In the genomic region with DNA sequence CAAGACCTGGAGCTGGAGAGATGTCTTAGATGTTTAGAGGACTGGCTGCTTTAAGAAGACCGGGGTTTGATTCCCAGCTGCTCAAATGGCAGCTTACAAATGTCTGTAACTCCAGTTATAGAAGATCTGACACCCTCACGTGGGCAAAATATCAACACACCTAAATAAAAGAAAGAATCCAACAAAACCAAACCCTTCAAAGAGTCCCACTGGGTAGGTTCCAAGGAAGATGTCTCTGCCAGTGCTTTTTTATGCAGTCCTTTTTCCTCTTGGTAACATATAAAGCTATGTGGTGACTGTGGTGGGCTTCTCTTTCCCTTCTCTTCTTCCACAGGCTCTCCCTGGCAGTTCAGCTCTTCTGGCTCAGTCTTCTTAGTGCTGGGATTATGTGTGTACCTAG, we compare ENCODE assay signal across 15 mouse cellular contexts. TPM values are rescaled to one million over a fixed set of nuclear protein-coding genes. Genes with fewer than 3 reads are reported as not detected.
DNase-seq lines count a peak whose midpoint lies in the region; ATAC-seq and TF ChIP-seq lines count a peak whose summit lies in the region.
"Had no signal": no experiment of that assay in that cellular context is flagged by ENCODE, and none has a peak within 500 bp of the region (broad histone marks: within the 10 kb centered on the region; RNA-seq: fewer than 3 reads in every experiment).

No protein-coding gene starts in this region.

- TF ChIP-seq EP300 in heart, adult 2 months (IDR thresholded peaks at IDR 0.05; ENCODE audit: insufficient read depth, low read depth, low read length), result no peak

- no peaks in the 10 kb centered on the region for H3K27me3 ChIP-seq in forebrain, embryonic 10.5 days (ENCODE audit: poor library complexity, severe bottlenecking)
- no peaks in the 10 kb centered on the region for H3K27me3 ChIP-seq in forebrain, embryonic 16.5 days (replicated peaks; ENCODE audit: control insufficient read depth, insufficient read depth, low read length)
- no peaks in the 10 kb centered on the region for H3K27me3 ChIP-seq in heart, embryonic 16.5 days (ENCODE audit: control insufficient read depth, insufficient read depth, low read length)
- no peaks in the 10 kb centered on the region for H3K27me3 ChIP-seq in heart, adult 2 months (ENCODE audit: control insufficient read depth, insufficient read depth, low read length)
- H3K27me3 ChIP-seq in limb, embryonic 10.5 days (ENCODE audit: low read depth, poor library complexity, severe bottlenecking), result no peaks in the 10 kb centered on the region
- H3K27me3 ChIP-seq: CH12.LX had no signal

- H3K9me3 ChIP-seq in forebrain, embryonic 10.5 days, result no peaks in the 10 kb centered on the region
- no peaks in the 10 kb centered on the region for H3K9me3 ChIP-seq in forebrain, embryonic 16.5 days (ENCODE audit: control insufficient read depth, low read length)
- H3K9me3 ChIP-seq in heart, embryonic 16.5 days (replicated peaks; ENCODE audit: control insufficient read depth, low read length), result no peaks in the 10 kb centered on the region
- H3K9me3 ChIP-seq in limb, embryonic 10.5 days (replicated peaks), result no peaks in the 10 kb centered on the region

- 62% methylated on average over 2 of the region's 2 CpGs for WGBS in forebrain, embryonic 10.5 days
- WGBS in forebrain, embryonic 16.5 days, result 56% methylated on average over 2 of the region's 2 CpGs
- WGBS in heart, embryonic 16.5 days, result 78% methylated on average over 2 of the region's 2 CpGs
- 76% methylated on average over 2 of the region's 2 CpGs for WGBS in heart, adult 2 months
- WGBS in limb, embryonic 10.5 days, result 61% methylated on average over 2 of the region's 2 CpGs

- ATAC-seq in forebrain, embryonic 16.5 days, result no peak
- ATAC-seq in heart, embryonic 16.5 days (replicated peaks; ENCODE audit: extremely low read depth, insufficient read depth, low FRiP score), result no peak
- no peak for ATAC-seq in megakaryocyte progenitor cell, adult 5-6 weeks (replicated peaks; ENCODE audit: poor library complexity)
- ATAC-seq: forebrain, postnatal 0 days had no signal

- no peak overlapping the region for H3K4me2 ChIP-seq in forebrain, embryonic 16.5 days (ENCODE audit: low read length)
- peak overlapping the region; percentile 48; the same call in 1 of the 2 replicates for H3K4me2 ChIP-seq in heart, embryonic 16.5 days (ENCODE audit: low read depth, low read length)

- no peak for TF ChIP-seq CTCF in heart, adult 2 months (IDR thresholded peaks at IDR 0.05)

- intact Hi-C loops in heart, adult 2 months (cut with DNase I), result no loop called here

- peaks cover 56% of the 10 kb centered on the region for H3K4me1 ChIP-seq in forebrain, embryonic 10.5 days
- H3K4me1 ChIP-seq in forebrain, embryonic 16.5 days (replicated peaks; ENCODE audit: control insufficient read depth, insufficient read depth, low read length), result peaks cover 14% of the 10 kb centered on the region
- peaks cover 31% of the 10 kb centered on the region for H3K4me1 ChIP-seq in heart, embryonic 16.5 days (ENCODE audit: control insufficient read depth, insufficient read depth, low read length)
- peaks cover 14% of the 10 kb centered on the region for H3K4me1 ChIP-seq in heart, adult 2 months (ENCODE audit: control insufficient read depth, insufficient read depth, low read length)
- H3K4me1 ChIP-seq in limb, embryonic 10.5 days, result peaks cover 85% of the 10 kb centered on the region

- TF ChIP-seq POLR2A in heart, adult 2 months (IDR thresholded peaks at IDR 0.05; ENCODE audit: insufficient read depth, low read depth, low read length), result no peak

- H3K9ac ChIP-seq in forebrain, embryonic 16.5 days (replicated peaks; ENCODE audit: low read depth, low read length), result no peak overlapping the region
- no peak overlapping the region for H3K9ac ChIP-seq in heart, embryonic 16.5 days (ENCODE audit: low read length)
- no peak overlapping the region for H3K9ac ChIP-seq in heart, adult 2 months (ENCODE audit: low read depth, low read length)
- H3K9ac ChIP-seq: forebrain, postnatal 0 days had no signal

- peak overlapping the region; percentile 40; the same call in 1 of the 2 replicates for H3K27ac ChIP-seq in forebrain, embryonic 10.5 days
- H3K27ac ChIP-seq in forebrain, embryonic 16.5 days (ENCODE audit: low read length), result no peak overlapping the region
- no peak overlapping the region for H3K27ac ChIP-seq in heart, embryonic 16.5 days (ENCODE audit: low read length)
- no peak overlapping the region for H3K27ac ChIP-seq in heart, adult 2 months
- peak overlapping the region; percentile 84 for H3K27ac ChIP-seq in limb, embryonic 10.5 days

- no peak for DNase-seq in forebrain, embryonic 10.5 days (ENCODE audit: extremely low spot score, low spot score)
- no peak for DNase-seq in heart, adult 2 months
- peak; percentile 31 for DNase-seq in 3T3-L1 (ENCODE audit: low read depth, low spot score)
- no peak for DNase-seq in limb, embryonic 10.5 days (ENCODE audit: low spot score)
- DNase-seq in adrenal gland, adult 18-20 months (ENCODE audit: low spot score in 2 of 2), result no peak
- DNase-seq: adrenal gland, postnatal 25 days; cerebellum, adult 9-11 months; forebrain, postnatal 0 days; kidney, adult 9 months; lung, postnatal 10 days; thymus, postnatal 4 days had no signal

- H3K79me2 ChIP-seq in heart, adult 2 months (replicated peaks; ENCODE audit: control insufficient read depth, insufficient read depth, low read length), result peaks cover 5% of the 10 kb centered on the region

- H3K36me3 ChIP-seq in forebrain, embryonic 10.5 days (replicated peaks), result no peaks in the 10 kb centered on the region
- no peaks in the 10 kb centered on the region for H3K36me3 ChIP-seq in forebrain, embryonic 16.5 days (ENCODE audit: control insufficient read depth, insufficient read depth)
- H3K36me3 ChIP-seq in heart, embryonic 16.5 days (ENCODE audit: control insufficient read depth, insufficient read depth), result no peaks in the 10 kb centered on the region
- peaks cover 15% of the 10 kb centered on the region for H3K36me3 ChIP-seq in heart, adult 2 months (ENCODE audit: control insufficient read depth, insufficient read depth, low read length)
- H3K36me3 ChIP-seq in limb, embryonic 10.5 days, result no peaks in the 10 kb centered on the region

- no peak overlapping the region for H3K4me3 ChIP-seq in forebrain, embryonic 10.5 days
- no peak overlapping the region for H3K4me3 ChIP-seq in forebrain, embryonic 16.5 days (replicated peaks; ENCODE audit: low read length)
- no peak overlapping the region for H3K4me3 ChIP-seq in heart, embryonic 16.5 days (ENCODE audit: low read length)
- no peak overlapping the region for H3K4me3 ChIP-seq in heart, adult 2 months
- H3K4me3 ChIP-seq in limb, embryonic 10.5 days, result no peak overlapping the region

RNA-seq across cellular contexts. Expression of a gene that starts 11.7 kb away (rescaled TPM):
- 42.7 and 43.0 TPM in 2 replicates for polyA plus RNA-seq in forebrain, embryonic 10.5 days (2016; fragmentation: Nextera tagmentation; extraction: Ambion mirVana)
- polyA plus RNA-seq in forebrain, embryonic 16.5 days (2015; fragmentation: Nextera tagmentation; extraction: Ambion mirVana), result 20.8 and 23.5 TPM in 2 replicates
- polyA plus RNA-seq in heart, embryonic 16.5 days (2015; fragmentation: Nextera tagmentation; extraction: Ambion mirVana), result 49.8 and 52.1 TPM in 2 replicates
- total RNA-seq in heart, adult 2 months (2021), result 10 to 100 TPM; 40.5 to 49.1 TPM
- polyA plus RNA-seq in heart, adult 2 months (2012; rRNA removed), result 24.0 and 41.8 TPM in 2 replicates
- 54.0 and 79.4 TPM in 2 replicates for polyA plus RNA-seq in limb, embryonic 10.5 days (2016; fragmentation: Nextera tagmentation; extraction: Ambion mirVana)
- total RNA-seq in megakaryocyte progenitor cell, adult 5-6 weeks (2015), result 16.5 and 28.2 TPM in 2 replicates
- total RNA-seq in megakaryocyte progenitor cell, adult 5-6 weeks (2017), result 19.1 and 24.6 TPM in 2 replicates
- 10 to 100 TPM; 49.6 to 94.7 TPM for total RNA-seq in adrenal gland, adult 18-20 months (2021)

Comparison
In these comparisons a context has a peak if more than half of its experiments do, and no peak if none do; other contexts are left out.
1. H3K27ac ChIP-seq: peak in forebrain, embryonic 10.5 days (single experiment) and limb, embryonic 10.5 days (single experiment); none in forebrain, embryonic 16.5 days (single experiment), heart, embryonic 16.5 days (single experiment) and heart, adult 2 months (single experiment).